Mouse (Mus musculus) midbrain, embryonic 14.5 days (tissue): ENCODE data around the gene Spata16. TPM values are rescaled to one million over a fixed set of nuclear protein-coding genes. Genes with fewer than 3 reads are reported as not detected.
"Not testable (repeated sequence)": the region's sequence is repeated elsewhere in the genome, so short reads cannot be mapped to it uniquely, and the experiment has no call there.

Experiments used
- ATAC-seq: fragments of 200-750 bp; cut with Nextera tagmentation; 2 replicates; pipeline ENCODE4 v1.8.0; 2017; ENCODE audit warnings: moderate number of reproducible peaks, moderate library complexity; ENCODE audit not compliant: low FRiP score, low TSS enrichment
- DNase-seq: peaks from one replicate; pipeline ENCODE4 v3.0.0-alpha.2; 2015
- H3K27ac ChIP-seq: fragments of 300-500 bp; sonication (generic); replicated peaks from 2 replicates; pipeline ENCODE4 v1.5.1; 2014; ENCODE audit warnings: mild to moderate bottlenecking, low read depth, low read length, moderate library complexity
- H3K27me3 ChIP-seq: fragments of 300-500 bp; sonication (generic); 2 replicates; pipeline ENCODE4 v1.6.1; 2014; ENCODE audit warnings: low read length, control low read depth, mixed read lengths; ENCODE audit not compliant: control insufficient read depth, insufficient read depth
- H3K36me3 ChIP-seq: fragments of 300-500 bp; sonication (generic); 2 replicates; pipeline ENCODE4 v1.6.1; 2014; ENCODE audit warnings: low read length, control low read depth; ENCODE audit not compliant: control insufficient read depth, insufficient read depth
- H3K4me1 ChIP-seq: fragments of 300-500 bp; sonication (generic); 2 replicates; pipeline ENCODE4 v1.6.1; 2014; ENCODE audit warnings: mild to moderate bottlenecking, antibody characterized with exemption, low read length, control low read depth; ENCODE audit not compliant: control insufficient read depth, insufficient read depth
- H3K4me2 ChIP-seq: fragments of 300-500 bp; sonication (generic); 2 replicates; pipeline ENCODE4 v1.6.1; 2014; ENCODE audit warnings: mild to moderate bottlenecking, low read length, moderate library complexity
- H3K4me3 ChIP-seq: fragments of 300-500 bp; sonication (generic); replicated peaks from 2 replicates; pipeline ENCODE4 v1.5.1; 2014; ENCODE audit warnings: low read depth, low read length
- H3K9ac ChIP-seq: fragments of 300-500 bp; sonication (generic); replicated peaks from 2 replicates; pipeline ENCODE4 v1.6.1; 2014; ENCODE audit warnings: mild to moderate bottlenecking, low read length, moderate library complexity
- H3K9me3 ChIP-seq: fragments of 300-500 bp; sonication (generic); 2 replicates; pipeline ENCODE4 v1.6.1; 2016; ENCODE audit warnings: low read length, control low read depth, mixed read lengths; ENCODE audit not compliant: control insufficient read depth
- WGBS: fragments of 180-500 bp; shearing (Covaris S2); extraction: QIAGEN DNeasy Blood & Tissue Kit; methylation state at CpG from one replicate; pipeline ENCODE4 v1.1.7; 2014; 5-methylcytosine and 5-hydroxymethylcytosine counted together
- polyA plus RNA-seq: library from polyadenylated mRNA; unstranded; fragments of >200 nt; fragmentation: Nextera tagmentation; extraction: Ambion mirVana; gene quantifications from 2 replicates; pipeline ENCODE4 v1.2.1, GENCODE M21; 2014

Gene Spata16
- polyA plus RNA-seq, 1 experiment from 2014 or later, result not detected

- Histone ChIP-seq H3K4me3 (no peak overlapping the region), H3K4me2 (no peak overlapping the region), H3K4me1 (no peaks in the 10 kb centered on the region), H3K9ac (no peak overlapping the region), H3K9me3 (no peaks in the 10 kb centered on the region), H3K36me3 (no peaks in the 10 kb centered on the region), H3K27me3 (no peaks in the 10 kb centered on the region), H3K27ac (no peak overlapping the region)
- 75% methylated on average over 7 of the region's 7 CpGs for WGBS
- DNase-seq (no peak), ATAC-seq (no peak)
Observed at GRCm38 (mm10) chr3:26646834-26647233, 9.4 kb downstream of the Spata16 start.

- ATAC-seq (no peak), DNase-seq (no peak)
- Histone ChIP-seq H3K36me3 (no peaks in the 10 kb centered on the region), H3K4me3 (no peak overlapping the region), H3K9ac (no peak overlapping the region), H3K4me2 (no peak overlapping the region), H3K27ac (no peak overlapping the region), H3K4me1 (no peaks in the 10 kb centered on the region), H3K27me3 (no peaks in the 10 kb centered on the region), H3K9me3 (no peaks in the 10 kb centered on the region)
- 85% methylated on average over 3 of the region's 3 CpGs for WGBS
Observed at GRCm38 (mm10) chr3:26685832-26686231, 48.4 kb downstream of the Spata16 start.

GRCm38 (mm10) chr3:26709492-26709891 lies 72.1 kb downstream of the Spata16 start:
- not testable (repeated sequence) for H3K9ac ChIP-seq, H3K4me3 ChIP-seq, H3K4me2 ChIP-seq, H3K27me3 ChIP-seq, H3K4me1 ChIP-seq, H3K9me3 ChIP-seq, DNase-seq, H3K27ac ChIP-seq, H3K36me3 ChIP-seq, ATAC-seq
- 68% methylated on average over 5 of the region's 5 CpGs for WGBS

GRCm38 (mm10) chr3:26727526-26727925 lies 90.1 kb downstream of the Spata16 start:
- ATAC-seq (no peak), DNase-seq (no peak)
- no peak overlapping the region for H3K9ac ChIP-seq
- H3K36me3 ChIP-seq, result no peaks in the 10 kb centered on the region
- H3K4me3 ChIP-seq, result no peak overlapping the region
- 71% methylated on average over 6 of the region's 6 CpGs for WGBS
- H3K9me3 ChIP-seq, result no peaks in the 10 kb centered on the region
- H3K4me1 ChIP-seq, result no peaks in the 10 kb centered on the region
- H3K27ac ChIP-seq, result no peak overlapping the region
- no peaks in the 10 kb centered on the region for H3K27me3 ChIP-seq
- no peak overlapping the region for H3K4me2 ChIP-seq

DNA sequence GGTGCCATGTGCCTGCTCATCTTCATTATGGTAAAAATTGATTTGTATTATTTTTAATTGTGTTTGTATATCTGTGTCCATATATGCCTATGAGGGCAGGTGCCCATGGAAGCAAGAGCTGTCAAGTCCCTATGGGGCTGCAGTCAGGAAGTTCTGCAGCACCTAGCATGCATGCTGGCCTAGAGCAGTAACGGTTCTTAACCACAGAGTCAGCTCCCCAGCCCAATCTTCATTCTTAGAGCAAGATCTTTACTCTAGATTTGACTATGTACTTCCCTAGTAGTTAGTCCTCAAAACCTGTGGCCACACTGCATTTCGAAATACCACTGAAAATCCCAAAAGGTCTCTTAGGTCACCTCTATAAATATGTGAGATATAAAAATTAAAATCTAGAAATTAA lies 113.1 kb downstream of the Spata16 start:
- Histone ChIP-seq H3K4me2 (no peak overlapping the region), H3K27ac (no peak overlapping the region), H3K9me3 (no peaks in the 10 kb centered on the region), H3K4me1 (no peaks in the 10 kb centered on the region), H3K4me3 (no peak overlapping the region), H3K27me3 (no peaks in the 10 kb centered on the region), H3K36me3 (no peaks in the 10 kb centered on the region), H3K9ac (no peak overlapping the region)
- DNase-seq, result no peak
- ATAC-seq, result no peak
- 89% methylated on average over 2 of the region's 2 CpGs for WGBS

- Histone ChIP-seq H3K4me3 (no peak overlapping the region), H3K27ac (no peak overlapping the region), H3K4me2 (no peak overlapping the region), H3K36me3 (no peaks in the 10 kb centered on the region), H3K9me3 (no peaks in the 10 kb centered on the region), H3K27me3 (no peaks in the 10 kb centered on the region), H3K9ac (no peak overlapping the region), H3K4me1 (no peaks in the 10 kb centered on the region)
- DNase-seq, result no peak
- 88% methylated on average over 6 of the region's 6 CpGs for WGBS
- no peak for ATAC-seq
Observed at GRCm38 (mm10) chr3:26752441-26752840, 115.0 kb downstream of the Spata16 start.

GRCm38 (mm10) chr3:26793334-26794101 lies 156.1 kb downstream of the Spata16 start:
- ATAC-seq (no peak), DNase-seq (peak; percentile 11)
- H3K4me1 ChIP-seq, result peaks cover 5% of the 10 kb centered on the region
- H3K4me2 ChIP-seq, result no peak overlapping the region
- WGBS, result 84% methylated on average over 12 of the region's 12 CpGs
- no peaks in the 10 kb centered on the region for H3K9me3 ChIP-seq
- H3K9ac ChIP-seq, result no peak overlapping the region
- H3K27ac ChIP-seq, result no peak overlapping the region
- H3K4me3 ChIP-seq, result no peak overlapping the region
- no peaks in the 10 kb centered on the region for H3K27me3 ChIP-seq
- no peaks in the 10 kb centered on the region for H3K36me3 ChIP-seq

DNA sequence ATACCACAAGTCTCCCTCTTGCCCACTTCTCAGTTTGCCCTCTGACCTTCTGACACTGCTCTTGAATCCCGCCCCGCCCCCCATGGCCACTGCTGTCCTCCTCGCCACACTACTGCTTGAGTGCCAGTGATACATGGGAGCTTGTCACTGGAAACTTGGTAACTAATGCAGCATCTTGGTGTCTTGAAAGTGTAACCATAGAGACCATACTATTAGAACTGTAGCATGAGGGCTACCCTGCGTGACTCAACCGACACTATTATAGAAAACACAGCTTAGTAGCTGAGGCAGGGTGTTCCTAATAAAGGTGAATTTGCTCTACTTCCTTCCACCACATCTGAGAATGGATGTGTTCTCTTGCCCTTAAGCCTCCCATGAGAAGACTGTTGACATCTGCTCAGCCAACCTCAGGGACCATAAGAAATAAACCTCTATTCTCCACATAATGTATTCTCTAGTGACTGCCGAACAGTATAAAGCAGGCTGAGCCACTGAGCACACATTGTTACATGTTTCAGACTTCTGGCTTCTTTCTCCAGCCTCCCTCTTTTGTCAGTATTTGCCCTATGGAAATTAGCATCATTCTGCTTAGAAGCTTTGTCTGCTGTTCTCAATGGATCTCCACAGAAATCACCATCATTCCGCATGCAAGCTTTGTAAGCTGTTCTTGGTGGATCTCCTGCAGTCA lies 158.6 kb downstream of the Spata16 start:
- H3K9me3 ChIP-seq, result no peaks in the 10 kb centered on the region
- DNase-seq (peak; percentile 25), ATAC-seq (peak; percentile 62; the same call in 1 of the 2 replicates)
- H3K4me2 ChIP-seq, result no peak overlapping the region
- H3K4me1 ChIP-seq, result peaks cover 5% of the 10 kb centered on the region
- no peak overlapping the region for H3K27ac ChIP-seq
- H3K9ac ChIP-seq, result no peak overlapping the region
- no peak overlapping the region for H3K4me3 ChIP-seq
- 44% methylated on average over 7 of the region's 7 CpGs for WGBS
- H3K36me3 ChIP-seq, result no peaks in the 10 kb centered on the region
- H3K27me3 ChIP-seq, result no peaks in the 10 kb centered on the region

GRCm38 (mm10) chr3:26796954-26797353 lies 159.5 kb downstream of the Spata16 start:
- 89% methylated on average over 1 of the region's 1 CpGs for WGBS
- Histone ChIP-seq H3K4me3 (no peak overlapping the region), H3K27me3 (no peaks in the 10 kb centered on the region), H3K4me2 (no peak overlapping the region), H3K27ac (no peak overlapping the region), H3K9me3 (no peaks in the 10 kb centered on the region), H3K36me3 (no peaks in the 10 kb centered on the region), H3K4me1 (peaks cover 5% of the 10 kb centered on the region), H3K9ac (no peak overlapping the region)
- DNase-seq, result no peak
- ATAC-seq, result no peak
